Mouse (Mus musculus) layer of hippocampus, adult 9-10 months (tissue): ENCODE data around the gene Olfr707.
"Not testable (repeated sequence)": the region's sequence is repeated elsewhere in the genome, so short reads cannot be mapped to it uniquely, and the experiment has no call there.

Source experiments
- DNase-seq: peaks from one replicate; pipeline ENCODE4 v3.0.0; 2022; ENCODE audit warnings: low spot score

Olfr707 gene

DNA sequence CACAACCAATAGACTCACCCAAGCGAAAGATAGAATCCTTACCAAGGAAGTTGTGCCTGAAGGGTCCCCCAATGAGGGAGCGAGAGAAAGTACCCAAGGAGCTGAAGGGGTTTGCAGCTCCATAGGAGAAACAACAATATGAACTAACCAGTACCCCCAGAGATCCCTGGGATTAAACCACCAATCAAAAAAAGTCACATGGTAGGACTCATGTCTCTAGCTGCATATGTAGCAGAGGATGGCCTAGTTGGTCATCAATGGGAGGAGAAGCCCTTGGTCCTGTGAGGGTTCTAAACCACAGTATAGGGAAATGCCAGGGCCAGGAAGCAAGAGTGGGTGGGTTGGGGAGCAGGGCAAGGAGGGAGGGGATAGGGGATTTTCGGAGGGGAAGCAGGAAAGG lies at the start of gene Olfr707:
Olfr707 (minus strand) TSS at position 101 of the 400 bp plus-strand sequence.
- DNase-seq, result not testable (repeated sequence)

DNA sequence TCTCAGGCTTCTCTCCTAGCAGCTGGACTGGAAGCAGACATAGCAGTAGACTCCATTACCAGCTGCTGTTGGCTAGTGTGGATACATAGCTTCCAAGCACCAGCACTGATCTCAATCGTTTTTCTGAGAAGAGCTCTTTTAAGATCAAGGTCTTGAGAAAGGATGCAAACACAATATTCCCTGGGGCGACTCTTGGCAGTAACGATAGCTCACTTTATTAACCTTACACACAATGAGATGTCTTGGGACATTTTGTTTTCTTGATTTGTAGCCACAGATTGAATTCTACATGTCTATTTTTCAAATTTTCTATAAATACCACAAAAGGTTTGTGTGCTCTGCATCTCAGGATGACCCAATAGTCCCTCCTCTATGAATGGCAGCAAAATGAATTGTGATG lies 47.2 kb upstream of the Olfr707 start, which contains the start of gene Olfr710:
Olfr710 (minus strand) TSS at position 101 of the 400 bp plus-strand sequence.
- DNase-seq, result no peak

DNA sequence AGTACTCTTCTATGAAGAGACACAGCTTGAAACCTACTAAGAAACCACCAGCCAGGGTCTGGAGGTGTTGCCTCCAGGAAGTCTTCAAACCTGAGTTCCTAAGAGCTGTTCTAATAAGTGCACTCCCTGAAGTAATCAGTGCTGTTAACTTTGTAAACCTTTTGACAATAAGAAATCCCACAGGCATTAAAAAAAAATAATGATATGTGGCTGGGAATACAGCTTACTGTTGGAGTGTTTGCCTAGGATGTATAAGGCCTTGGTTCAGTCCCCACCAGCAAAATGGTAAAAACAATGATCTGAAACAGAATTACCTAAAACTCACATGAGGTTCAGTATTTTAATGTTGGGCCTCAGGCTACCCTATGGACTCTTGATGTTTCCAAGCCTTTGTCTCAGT lies 31.1 kb upstream of the Olfr707 start, which contains the start of gene Olfr709-ps1:
Olfr709-ps1 (minus strand) TSS at position 101 of the 400 bp plus-strand sequence.
- DNase-seq, result no peak

DNA sequence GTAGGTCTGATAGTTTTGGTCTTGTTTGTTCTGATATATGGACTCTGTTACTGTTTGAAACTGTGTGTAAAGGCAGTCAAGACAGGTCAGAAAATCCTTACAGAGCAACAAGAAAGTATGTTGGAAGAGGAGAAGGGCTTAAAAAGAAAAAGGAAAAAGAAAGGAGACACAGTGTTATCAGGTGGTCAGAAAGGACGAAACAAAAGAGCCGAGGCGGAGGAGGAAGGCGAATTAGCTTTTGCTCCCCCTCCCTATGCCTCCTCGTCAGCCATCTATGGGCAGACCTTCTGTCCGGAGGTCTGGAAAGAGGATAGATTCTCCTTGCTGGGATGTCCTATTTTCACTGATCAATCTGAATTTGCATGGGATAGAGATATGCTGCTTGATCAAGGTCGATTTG lies 19.9 kb upstream of the Olfr707 start:
- DNase-seq, result not testable (repeated sequence)

DNA sequence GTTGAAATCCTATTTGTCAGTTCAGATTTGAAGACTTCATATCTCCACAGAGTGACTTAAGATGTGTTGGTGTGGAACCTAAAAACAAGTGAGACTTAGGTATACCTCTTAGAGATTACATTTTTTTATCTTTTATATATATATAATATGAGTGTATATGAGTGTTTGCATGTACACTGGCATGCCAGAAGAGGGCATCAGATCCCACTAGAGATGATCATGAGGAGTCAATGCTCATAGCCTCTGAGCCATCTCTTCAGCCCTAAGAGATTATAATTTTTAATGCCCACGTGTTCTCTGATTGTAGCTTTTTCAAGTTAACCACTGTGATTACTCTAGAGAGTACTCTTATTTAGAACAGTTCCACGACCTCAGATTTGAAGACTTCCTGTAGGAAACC lies 6.6 kb upstream of the Olfr707 start, which contains the start of gene Olfr1532-ps1:
Olfr1532-ps1 (plus strand) TSS at position 326 of the 400 bp plus-strand sequence.
- no peak for DNase-seq

DNA sequence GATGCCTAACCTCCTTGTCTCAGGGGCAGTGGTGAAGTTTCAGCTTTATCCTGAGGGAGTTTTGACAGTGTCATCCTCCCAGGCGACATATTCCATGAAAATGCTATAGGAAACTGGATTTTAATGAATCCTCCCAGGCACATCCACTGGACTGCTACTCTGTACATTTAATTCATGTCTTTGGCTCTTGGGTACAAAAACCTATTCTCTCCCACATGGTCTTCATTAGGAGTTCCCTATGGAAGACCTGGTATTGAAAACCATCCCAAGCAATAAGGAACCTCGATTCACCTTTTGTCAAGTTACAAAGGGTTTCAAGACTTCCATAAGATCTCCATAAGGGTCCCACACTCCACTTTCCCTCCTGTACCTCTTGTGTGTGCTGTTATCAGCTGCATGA lies 13.0 kb downstream of the Olfr707 start, which contains the start of gene Olfr706:
Olfr706 (minus strand) TSS at position 101 of the 400 bp plus-strand sequence.
- DNase-seq, result no peak

DNA sequence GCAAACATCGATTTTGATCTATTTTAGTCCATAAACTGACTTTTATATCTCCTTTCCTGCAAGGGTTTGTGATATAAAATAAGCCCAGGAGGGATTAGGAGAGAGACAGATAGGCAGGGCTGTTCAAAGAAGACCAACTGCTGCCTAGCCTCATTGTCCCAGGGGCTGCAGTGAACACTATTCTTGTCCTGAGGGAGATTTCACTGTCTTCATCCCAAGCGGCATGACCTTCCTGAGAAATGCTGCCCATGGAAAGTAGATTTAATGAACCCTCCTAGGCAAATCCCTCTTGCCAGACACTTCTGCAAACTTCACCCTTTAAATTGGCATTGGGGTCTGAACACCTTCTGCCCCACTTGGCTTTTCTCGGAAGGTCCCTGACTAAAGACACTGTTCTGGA lies 24.2 kb downstream of the Olfr707 start, which contains the start of gene Olfr705:
Olfr705 (minus strand) TSS at position 101 of the 400 bp plus-strand sequence.
- no peak for DNase-seq

DNA sequence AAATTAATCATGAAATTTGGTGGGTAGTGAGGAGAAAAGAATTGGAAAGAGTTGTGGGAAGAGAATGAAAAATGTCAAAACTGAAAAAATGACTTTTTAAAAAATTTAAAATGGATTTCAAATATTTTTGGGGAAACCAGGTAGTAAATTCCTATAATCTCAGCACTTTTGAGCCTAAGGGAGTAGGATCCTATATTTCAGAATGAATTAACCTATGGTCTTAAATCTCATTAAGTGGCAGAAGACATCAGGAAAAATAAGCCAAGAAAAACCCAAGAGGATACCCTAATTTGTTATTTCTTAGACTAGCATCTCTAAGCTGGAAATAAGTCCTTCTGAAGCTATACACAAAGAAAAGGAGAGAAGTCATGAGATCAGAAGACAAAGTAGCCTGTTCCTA lies 38.2 kb downstream of the Olfr707 start, which contains the start of gene Olfr704:
Olfr704 (plus strand) TSS at position 301 of the 400 bp plus-strand sequence.
- DNase-seq, result no peak

DNA sequence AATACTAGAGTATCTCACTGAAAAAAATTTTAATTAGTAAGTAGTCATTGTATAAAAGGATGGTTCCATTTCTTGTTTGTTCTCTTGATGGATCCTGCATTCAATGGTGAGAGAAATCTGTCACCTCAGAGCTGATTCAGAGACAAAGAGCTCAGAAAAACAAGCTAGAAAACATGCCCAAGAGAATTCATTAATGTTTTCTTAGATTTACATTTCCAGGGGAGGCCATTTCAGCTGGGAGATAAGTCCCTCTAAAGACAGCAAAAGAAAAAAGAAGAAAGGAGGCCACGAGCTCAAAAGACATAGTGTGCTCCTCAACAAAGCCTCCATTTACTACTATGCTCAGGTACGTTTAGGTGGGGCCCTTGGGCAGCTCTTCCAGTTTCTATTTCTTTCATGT lies 58.0 kb downstream of the Olfr707 start, which contains the start of gene Olfr703:
Olfr703 (plus strand) TSS at position 301 of the 400 bp plus-strand sequence.
- DNase-seq, result no peak
